Mouse (Mus musculus) urinary bladder, postnatal 36 days (tissue): ENCODE measurements at regions not wholly inside any gene's neighbourhood (a gene's known extent, or its start where the extent isn't known, plus 50 kb on each side); places are given as distances from the start of the nearest gene placed in this dataset.

Experiments used
- DNase-seq, 2 experiments: peaks; one replicate each; pipeline ENCODE4 v3.0.0; 2022; ENCODE audit warnings: low spot score in 2 of 2, mixed read lengths in 1 of 2

GRCm38 (mm10) chr6:50777827-50778226, 123.6 kb upstream of the Npvf start:
- DNase-seq = no peak

DNA sequence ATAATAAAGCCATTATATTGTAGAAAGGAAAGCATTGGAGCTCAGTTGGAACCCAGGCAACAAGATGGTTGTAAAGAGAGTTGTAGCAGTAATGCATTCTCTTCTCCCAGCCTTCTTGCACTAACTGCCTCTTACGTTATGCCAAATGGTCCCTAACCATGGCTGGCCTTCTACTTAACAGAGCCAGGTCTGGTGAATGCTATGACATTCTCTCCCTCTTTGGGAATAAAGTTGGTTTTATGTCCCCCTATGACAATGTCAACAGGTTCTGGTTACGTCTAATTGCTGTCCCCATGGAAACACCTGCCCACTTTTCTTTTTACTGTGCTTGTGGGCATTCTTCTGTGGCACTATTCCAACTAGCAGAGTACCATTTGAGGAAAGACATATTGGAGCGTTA, 126.4 kb upstream of the Npvf start:
- DNase-seq = no peak

- DNase-seq = no peak
These were observed 127.0 kb upstream of the Npvf start for GRCm38 (mm10) chr6:50781271-50781670.

DNA sequence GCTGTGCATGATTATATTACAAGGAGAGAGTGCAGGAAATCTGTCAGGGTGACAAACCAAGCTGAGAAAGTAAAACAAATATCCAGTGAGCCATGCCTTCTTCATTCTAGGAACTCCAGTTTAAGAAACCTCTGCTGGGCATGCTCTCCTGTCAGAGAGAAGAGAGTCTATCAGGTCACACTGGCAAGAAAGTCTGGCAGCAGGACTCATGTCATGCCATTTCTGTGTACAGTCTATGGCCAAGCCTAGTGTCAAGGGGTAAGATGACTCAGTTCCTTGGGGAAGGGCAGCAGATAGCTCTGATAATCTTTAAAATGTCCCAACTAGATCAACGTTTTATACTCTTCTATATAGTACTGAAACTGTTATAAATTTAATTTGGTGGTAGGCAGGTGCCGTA, 128.0 kb upstream of the Npvf start:
- no peak for DNase-seq

DNA sequence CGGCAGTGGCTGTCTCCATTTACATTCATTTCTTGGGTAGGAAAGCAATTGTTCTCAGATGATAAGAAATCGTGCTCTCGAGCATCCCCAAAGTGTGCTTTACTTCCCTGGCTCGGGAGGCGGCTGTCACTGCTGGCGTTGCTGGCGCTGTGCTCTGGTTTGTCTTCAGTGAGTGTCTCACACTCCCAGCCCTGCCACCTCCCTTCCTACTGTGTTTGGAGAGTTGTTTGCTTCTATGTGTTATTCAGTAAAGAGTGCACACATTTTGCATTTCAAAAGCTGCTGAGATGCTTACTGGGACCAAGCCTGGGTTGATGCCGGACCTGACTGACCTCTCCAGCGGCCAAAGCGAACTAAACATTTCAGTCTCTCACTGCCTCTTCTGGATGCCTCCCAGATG, 129.3 kb upstream of the Npvf start:
- no peak for DNase-seq

DNA sequence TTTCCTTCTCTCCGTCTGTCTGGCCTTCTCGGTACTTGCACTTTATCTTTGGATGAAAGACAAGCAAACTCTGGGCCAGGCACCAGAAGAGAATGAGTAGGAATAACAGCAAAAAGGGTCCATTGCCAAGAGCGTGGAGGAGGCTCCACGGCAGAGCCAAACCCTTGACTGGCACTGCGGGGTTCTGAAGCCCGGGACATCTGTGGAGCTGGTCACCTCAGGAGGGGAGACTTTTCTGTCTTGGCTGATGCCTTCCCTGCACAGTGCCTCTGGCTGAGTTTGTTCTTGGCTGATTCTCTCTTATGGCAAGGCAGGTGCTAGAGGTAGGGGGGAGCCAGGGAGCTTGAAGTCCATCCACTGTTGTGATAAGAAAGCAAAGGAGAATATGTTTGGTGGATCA, 130.1 kb upstream of the Npvf start:
- DNase-seq = no peak

DNA sequence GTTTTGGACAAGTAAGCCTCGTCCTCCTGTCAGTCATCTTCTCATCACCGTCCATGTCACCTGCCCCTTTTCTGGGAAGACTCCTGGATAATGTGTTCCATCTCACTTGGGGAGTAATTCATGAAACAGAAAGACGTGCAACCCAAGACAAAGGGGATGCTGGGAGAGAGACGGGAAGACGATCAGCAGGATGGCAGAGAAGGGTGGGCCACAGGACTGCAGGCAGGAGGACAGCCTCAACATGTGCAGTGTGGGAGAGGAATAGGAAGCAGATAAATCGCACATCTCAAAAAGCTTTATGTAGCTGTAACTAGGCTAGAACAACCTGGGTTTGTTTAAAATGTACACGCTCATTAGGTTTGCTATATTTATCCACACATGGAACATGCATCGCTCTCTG, 133.4 kb upstream of the Npvf start:
- no peak for DNase-seq

- DNase-seq = no peak
These were observed 145.7 kb upstream of the Npvf start for GRCm38 (mm10) chr6:50799963-50800362.

DNA sequence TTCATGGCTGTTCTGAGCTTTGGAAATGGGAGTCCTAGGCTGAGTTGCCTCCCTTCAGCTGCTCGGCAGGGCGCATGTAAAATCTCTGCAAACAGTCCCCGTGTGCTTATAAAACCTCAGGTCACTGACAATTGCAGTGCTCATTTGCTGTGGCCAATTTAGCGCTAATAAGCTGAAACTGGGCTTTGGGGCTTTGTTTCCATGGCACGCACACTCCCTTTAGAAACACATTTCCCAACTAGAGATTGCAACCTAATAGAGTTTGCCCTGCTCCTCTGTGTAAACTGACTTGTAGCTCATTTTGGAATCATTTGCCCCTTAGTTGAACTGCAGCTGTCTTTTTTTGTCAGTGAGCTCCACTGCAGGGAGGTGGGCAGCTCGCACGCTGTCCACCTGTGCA, 148.7 kb upstream of the Npvf start:
- DNase-seq = no peak

- no peak for DNase-seq
These were observed 150.3 kb upstream of the Npvf start for GRCm38 (mm10) chr6:50804477-50805005.

- DNase-seq = peak; percentile 25
These were observed 152.3 kb upstream of the Npvf start for GRCm38 (mm10) chr6:50806376-50807077.

DNA sequence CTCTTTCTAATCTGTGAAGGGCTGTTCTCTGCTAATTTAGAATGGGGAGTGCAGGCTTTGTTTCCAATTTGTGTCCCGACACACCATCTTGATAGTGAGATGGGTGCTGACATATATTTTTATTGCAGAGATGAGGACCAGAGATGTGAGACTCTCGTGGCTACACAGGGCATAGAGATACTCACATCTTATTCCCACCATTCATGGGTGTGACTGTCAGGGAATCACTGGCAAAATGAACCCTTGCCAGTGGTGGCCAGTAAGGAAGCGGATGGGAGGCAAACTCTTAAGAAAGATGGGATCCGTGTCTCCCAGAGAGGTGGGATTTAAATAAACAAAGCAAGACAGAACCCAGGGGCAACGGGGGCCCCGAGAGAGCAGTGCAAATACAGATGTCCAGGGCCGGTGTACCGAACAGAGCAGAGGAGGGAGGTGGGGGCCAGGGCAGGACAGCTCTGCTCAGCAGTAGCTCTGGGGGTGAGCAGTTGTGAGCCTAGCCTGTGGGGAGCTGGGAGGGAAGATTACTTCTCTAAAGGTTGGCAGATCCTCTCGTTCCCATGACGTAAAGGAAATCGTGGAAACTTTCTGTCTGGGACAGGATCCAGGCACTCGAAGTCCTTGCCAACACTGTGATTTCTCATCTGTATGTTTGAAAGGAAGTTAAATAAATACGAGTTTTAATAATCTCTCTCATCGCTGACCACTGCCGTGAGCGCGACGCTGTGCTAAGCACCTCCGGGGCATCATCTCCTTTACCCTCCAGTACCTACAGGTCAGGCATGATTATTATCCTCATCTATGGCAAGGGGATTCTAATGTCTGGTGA, 153.2 kb upstream of the Npvf start:
- DNase-seq = peak; percentile 18 to 57

GRCm38 (mm10) chr6:50808126-50808525, 153.9 kb upstream of the Npvf start:
- DNase-seq = peak; percentile 63 to 70

DNA sequence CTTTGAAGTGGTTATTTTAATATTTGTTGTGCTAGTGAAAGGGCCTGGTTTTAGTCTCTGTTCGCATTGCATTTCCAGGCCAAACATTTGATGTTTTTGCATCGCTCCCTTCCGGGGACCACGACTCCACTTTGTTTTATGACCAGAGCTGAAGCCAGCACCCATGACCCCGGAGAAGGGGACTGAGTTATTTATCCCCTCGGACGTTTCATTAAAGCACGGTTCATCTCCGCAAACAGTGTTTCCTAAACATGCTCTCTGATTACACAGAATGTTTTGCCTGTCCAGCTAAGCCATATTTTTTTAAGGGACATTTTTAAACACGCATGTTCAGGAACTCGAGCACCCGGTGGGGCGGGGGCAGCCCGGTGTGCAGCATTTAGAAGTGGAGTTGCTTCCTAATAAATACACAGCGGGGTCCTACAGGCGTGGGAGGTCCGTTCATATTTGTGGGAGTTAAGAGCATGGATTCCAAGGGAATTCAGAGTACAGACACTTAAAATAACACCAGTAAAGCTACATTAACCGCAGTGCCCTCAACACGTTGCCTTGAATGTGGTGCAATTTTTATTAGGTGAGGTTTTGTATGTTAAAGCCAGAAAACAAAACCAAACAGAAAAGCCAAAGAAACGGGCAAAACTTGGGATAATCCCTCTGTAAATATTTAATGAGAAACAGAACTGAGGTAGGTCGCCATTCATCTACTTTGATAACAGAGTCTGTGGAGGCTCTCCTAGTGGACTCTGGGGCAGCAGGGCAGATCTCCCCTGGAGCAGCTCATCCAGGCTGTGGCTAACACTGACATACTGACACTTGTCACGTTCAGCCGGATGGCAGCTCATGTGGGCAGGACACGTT, 154.8 kb upstream of the Npvf start:
- DNase-seq = no peak

- DNase-seq = no peak
These were observed 155.4 kb upstream of the Npvf start for GRCm38 (mm10) chr6:50809669-50809983.

DNA sequence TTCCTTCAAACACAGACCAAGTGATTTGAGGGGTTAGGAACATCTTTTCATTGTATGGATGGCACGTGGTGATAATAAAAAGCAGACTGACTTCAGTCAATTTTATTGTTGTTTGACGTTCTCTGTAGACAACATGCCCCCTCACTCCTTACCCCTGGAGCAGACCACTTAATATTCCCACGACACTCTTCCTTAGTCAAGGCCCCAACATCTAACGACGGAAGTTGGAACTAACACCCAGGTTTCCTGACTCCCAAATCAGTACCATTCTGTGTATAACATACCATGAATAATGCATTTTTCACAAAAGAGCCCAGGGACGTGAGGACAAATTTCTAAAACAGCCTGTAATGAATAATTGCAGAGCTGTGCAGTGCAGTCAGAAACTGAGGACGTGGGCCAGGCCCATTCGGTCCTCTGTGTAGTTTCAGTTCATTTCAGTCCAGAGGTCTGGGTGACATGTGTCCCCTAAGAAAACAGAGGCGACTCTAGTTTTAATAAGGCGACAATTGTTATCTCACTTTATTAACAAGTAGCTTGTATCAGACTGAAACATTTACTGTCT, 160.8 kb upstream of the Npvf start:
- DNase-seq = no peak

- DNase-seq = no peak
These were observed 161.3 kb upstream of the Npvf start for GRCm38 (mm10) chr6:50815579-50815978.

DNA sequence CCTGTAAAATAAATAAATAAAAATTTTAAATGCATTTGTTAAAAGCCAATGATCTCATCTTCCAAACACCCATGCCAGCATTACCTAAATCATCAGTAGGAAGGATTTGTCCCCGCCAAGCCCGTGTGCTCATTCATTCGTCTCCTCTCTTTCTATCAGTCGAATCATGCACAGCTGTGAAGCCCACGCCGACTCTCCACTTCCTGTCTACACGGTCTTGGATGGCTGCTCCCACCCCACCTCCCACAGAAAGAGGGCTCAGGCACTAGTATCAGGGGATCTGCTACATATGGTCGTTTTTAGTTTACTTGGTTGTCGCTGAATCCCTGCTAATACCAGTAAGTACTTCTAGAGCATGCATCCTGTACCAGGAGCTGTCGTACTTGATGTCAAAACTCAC, 163.2 kb upstream of the Npvf start:
- DNase-seq = no peak

GRCm38 (mm10) chr6:50818433-50818832, 164.2 kb upstream of the Npvf start:
- DNase-seq = no peak

- peak in 1 of 2 experiments; percentile 2 for DNase-seq
These were observed 164.8 kb upstream of the Npvf start for GRCm38 (mm10) chr6:50818891-50819541.
